Mouse (Mus musculus) erythroblast, embryonic 14.5 days (primary cell): ENCODE measurements around the gene Sgms1.

Experiments used
- GATA1 ChIP-seq: IDR thresholded peaks from 2 replicates; pipeline ENCODE4 v1.6.1; 2012; ENCODE audit warnings: low read length, inconsistent platforms, mixed read lengths
- TAL1 ChIP-seq: IDR thresholded peaks from 3 replicates; pipeline ENCODE4 v1.6.1; 2012; ENCODE audit warnings: low read length, inconsistent platforms, mixed read lengths

- TF ChIP-seq GATA1 (no peak), TAL1 (no peak)
Observed at GRCm38 (mm10) chr19:32199133-32199532, 190.4 kb downstream of the Sgms1 start.
